Mouse (Mus musculus): Measurements from ENCODE around the gene Zfp937. TPM values are rescaled to one million over a fixed set of nuclear protein-coding genes. Genes with fewer than 3 reads are reported as not detected.
"Not testable (repeated sequence)": the region's sequence is repeated elsewhere in the genome, so short reads cannot be mapped to it uniquely, and the experiment has no call there.

The Zfp937 gene
- polyA plus RNA-seq, 1 experiment from 2014 or later: 12.4 TPM

GRCm38 (mm10) chr2:150256861-150257260 lies 39.0 kb downstream of the Zfp937 start:
- not testable (repeated sequence) for ATAC-seq (ENCODE audit: insufficient number of reproducible peaks, low FRiP score, low TSS enrichment, low read depth); H3K36me3 ChIP-seq (ENCODE audit: control insufficient read depth, insufficient read depth, low read length); H3K9ac ChIP-seq (ENCODE audit: low read length); DNase-seq (ENCODE audit: low spot score); H3K27ac ChIP-seq (replicated peaks; ENCODE audit: low read depth, low read length); H3K9me3 ChIP-seq (ENCODE audit: control insufficient read depth, low read length); H3K4me2 ChIP-seq (ENCODE audit: low read depth, severe bottlenecking); H3K4me3 ChIP-seq (ENCODE audit: low read depth, low read length); H3K27me3 ChIP-seq (ENCODE audit: control insufficient read depth, insufficient read depth, low read length); H3K4me1 ChIP-seq (ENCODE audit: control insufficient read depth, insufficient read depth, low read length)
- 74% methylated on average over 2 of the region's 2 CpGs for WGBS

GRCm38 (mm10) chr2:150257291-150257690 lies 39.4 kb downstream of the Zfp937 start, which contains the start of gene Gm14124:
Gene Gm14124 (plus strand): TSS chr2:150257517.
- H3K27me3 ChIP-seq (ENCODE audit: control insufficient read depth, insufficient read depth, low read length); H3K4me1 ChIP-seq (ENCODE audit: control insufficient read depth, insufficient read depth, low read length); H3K4me2 ChIP-seq (ENCODE audit: low read depth, severe bottlenecking); H3K9ac ChIP-seq (ENCODE audit: low read length); H3K4me3 ChIP-seq (ENCODE audit: low read depth, low read length); ATAC-seq (ENCODE audit: insufficient number of reproducible peaks, low FRiP score, low TSS enrichment, low read depth); H3K36me3 ChIP-seq (ENCODE audit: control insufficient read depth, insufficient read depth, low read length); H3K9me3 ChIP-seq (ENCODE audit: control insufficient read depth, low read length); DNase-seq (ENCODE audit: low spot score); H3K27ac ChIP-seq (replicated peaks; ENCODE audit: low read depth, low read length): not testable (repeated sequence)
- WGBS: 87% methylated on average over 4 of the region's 4 CpGs

Other genes with a start within 250 kb of the Zfp937 start
- gene Zfp120, start 81.4 kb upstream of the Zfp937 start, polyA plus RNA-seq (2014; fragmentation: Nextera tagmentation; extraction: Ambion mirVana): 6.1 and 6.7 TPM in 2 replicates
- not detected in 2 replicates for gene Gm10770, start 38.4 kb upstream of the Zfp937 start, polyA plus RNA-seq (2014; fragmentation: Nextera tagmentation; extraction: Ambion mirVana)
- gene Gm14139, start 36.3 kb upstream of the Zfp937 start, polyA plus RNA-seq (2014; fragmentation: Nextera tagmentation; extraction: Ambion mirVana): not detected in 2 replicates
- 2.5 and 4.1 TPM in 2 replicates for gene Gm21994, start 37.5 kb downstream of the Zfp937 start, polyA plus RNA-seq (2014; fragmentation: Nextera tagmentation; extraction: Ambion mirVana)
- gene Gm14124, start 39.4 kb downstream of the Zfp937 start, polyA plus RNA-seq (2014; fragmentation: Nextera tagmentation; extraction: Ambion mirVana): not detected in 2 replicates
- gene Gm10130, start 105.6 kb downstream of the Zfp937 start, polyA plus RNA-seq (2014; fragmentation: Nextera tagmentation; extraction: Ambion mirVana): 1.7 and 2.6 TPM in 2 replicates
- 9.4 and 9.9 TPM in 2 replicates for gene 3300002I08Rik, start 144.7 kb downstream of the Zfp937 start, polyA plus RNA-seq (2014; fragmentation: Nextera tagmentation; extraction: Ambion mirVana)
- gene Zfp442, start 233.4 kb downstream of the Zfp937 start, polyA plus RNA-seq (2014; fragmentation: Nextera tagmentation; extraction: Ambion mirVana): 8.9 and 9.0 TPM in 2 replicates

Measured in limb, embryonic 11.5 days (tissue).